Mouse (Mus musculus) heart, postnatal 10 days (tissue): ENCODE measurements around the gene Spint2. TPM values are rescaled to one million over a fixed set of nuclear protein-coding genes. Genes with fewer than 3 reads are reported as not detected.
A peak's percentile ranks its signal among the peaks of the same experiment; 100 is the strongest.

Experiments
- DNase-seq, 2 experiments: peaks; one replicate each; pipeline ENCODE4 v3.0.0; 2021
- intact Hi-C: fragments of 180-260 bp; cut with DNase I; formaldehyde crosslinking; loops from one replicate; pipeline ENCODE4 v1.15.1; 2025
- total RNA-seq, 2 experiments: library from RNA; stranded (reverse); gene quantifications; 2 replicates each; pipeline ENCODE4 v1.2.3; 2021

Spint2 gene
- total RNA-seq = 10 to 100 TPM; 53.3 to 62.7 TPM

DNA sequence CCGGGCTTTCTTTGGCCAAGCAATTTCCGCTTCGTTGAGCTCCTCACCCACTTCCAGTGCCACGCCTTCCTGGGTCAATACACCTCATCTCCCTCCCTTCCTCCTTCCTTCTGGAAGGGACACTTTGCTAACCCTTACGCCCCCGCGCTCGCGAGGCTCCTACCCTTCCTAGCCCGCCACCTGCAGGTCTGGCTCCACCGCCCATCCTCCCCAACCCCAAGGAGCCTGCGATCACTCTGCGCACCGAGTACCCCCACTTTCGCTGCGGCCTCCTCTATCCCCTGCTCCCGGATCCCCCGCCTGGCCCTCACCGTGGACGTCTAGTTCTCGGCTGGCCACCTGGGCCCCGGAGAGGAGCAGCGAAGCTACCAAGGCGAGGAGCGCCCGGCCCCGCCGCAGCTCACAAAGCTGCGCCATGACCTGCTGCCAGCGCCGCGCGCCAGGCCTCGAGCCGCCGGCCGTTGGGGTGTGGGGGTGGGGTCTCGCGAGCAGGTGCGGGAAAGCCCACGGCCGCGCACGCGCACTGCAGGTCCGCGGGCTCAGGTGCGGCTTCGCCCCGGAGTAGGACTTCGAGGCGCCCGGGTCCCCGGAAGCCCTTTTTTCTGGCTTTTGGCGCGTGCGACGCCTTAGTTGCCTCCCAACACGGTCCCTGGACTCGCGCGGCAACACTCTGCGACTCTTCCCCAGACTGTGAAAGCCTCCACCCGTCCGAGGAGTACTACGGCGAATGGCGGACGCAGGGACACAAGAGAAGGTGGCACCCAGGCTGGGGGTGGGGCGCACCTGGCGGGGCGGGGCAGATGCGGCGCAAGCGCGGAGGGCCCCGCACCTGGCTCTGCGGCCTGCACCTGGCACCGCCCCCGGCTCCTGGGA lies at the start of gene Spint2:
Gene Spint2 (minus strand): TSS at position 712 of the 873 bp plus-strand sequence.
- intact Hi-C loops = loop anchor here (5.0 kb wide), 1 partner anchor 34 kb away; the partner anchor contains the start of gene 2200002D01Rik
- DNase-seq = peak; percentile 64 to 69

DNA sequence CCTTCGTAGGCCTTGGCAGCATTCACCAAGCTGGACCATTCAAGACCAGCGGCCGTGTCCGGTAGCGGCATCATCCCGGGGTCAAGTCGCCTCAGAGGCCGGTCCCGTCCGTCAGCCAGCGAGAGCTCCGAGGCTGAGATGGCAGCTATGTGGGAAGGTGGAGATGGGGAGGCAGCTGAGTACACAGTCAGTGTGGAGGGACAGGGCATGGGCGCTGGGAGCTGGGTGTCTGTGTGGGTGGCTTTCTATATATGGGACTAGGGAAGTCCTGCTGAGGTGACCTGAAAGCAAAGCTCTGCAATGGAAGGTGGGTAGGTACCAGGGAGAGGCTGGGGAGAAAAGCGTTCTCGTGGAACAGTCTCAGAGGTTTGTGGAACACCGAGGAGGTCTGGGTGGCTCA lies 47.3 kb upstream of the Spint2 start:
- intact Hi-C loops = no loop called here
- DNase-seq = no peak

GRCm38 (mm10) chr7:29327087-29327486 lies 45.4 kb upstream of the Spint2 start:
- DNase-seq = no peak
- intact Hi-C loops = no loop called here

DNA sequence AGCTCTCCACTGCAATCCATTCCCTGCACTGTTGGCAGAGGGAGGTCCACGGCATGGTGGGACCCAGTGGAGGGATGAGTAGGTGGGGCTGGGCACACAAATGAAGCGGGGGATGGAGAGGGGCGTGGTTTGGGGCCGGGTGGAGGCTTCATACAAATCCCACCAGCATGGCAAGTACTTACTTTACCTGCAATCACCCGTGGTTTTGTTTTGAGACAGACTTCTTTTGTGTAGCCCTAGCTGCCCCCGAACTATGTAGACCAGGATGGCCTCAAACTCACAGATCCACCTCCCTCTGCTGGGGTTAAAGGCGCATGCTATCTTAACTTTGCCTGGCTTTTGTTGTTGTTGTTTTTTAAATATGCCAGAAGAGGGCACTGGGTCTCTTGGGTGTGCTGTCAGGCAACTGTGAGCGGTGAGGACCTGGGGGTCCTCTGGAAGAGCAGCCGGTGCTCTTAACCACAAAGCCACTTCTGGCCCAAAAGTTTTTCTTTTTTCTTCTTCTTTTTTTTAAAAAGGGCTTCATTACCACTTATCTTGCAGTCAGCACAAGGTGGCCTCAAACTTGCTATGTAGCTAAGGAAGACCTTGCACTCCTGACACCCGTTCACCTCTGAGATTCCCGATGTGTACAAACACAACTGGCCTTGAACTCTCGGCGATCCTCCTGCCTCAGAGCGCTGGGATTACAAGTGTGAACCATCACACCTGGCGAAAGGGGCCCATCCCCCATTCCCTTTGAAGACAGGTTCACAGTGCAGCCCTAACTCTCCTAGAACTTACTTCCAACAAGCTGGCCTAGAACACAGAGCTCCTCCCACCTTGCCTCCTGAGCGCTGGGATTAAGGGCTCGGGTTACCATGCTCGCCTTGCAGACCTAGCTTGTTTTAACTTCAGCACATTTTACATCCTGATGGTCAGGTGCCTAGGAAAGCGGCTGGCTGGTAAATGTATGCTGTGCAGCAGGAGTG lies 37.9 kb upstream of the Spint2 start:
- intact Hi-C loops = no loop called here

GRCm38 (mm10) chr7:29318115-29318911 lies 36.6 kb upstream of the Spint2 start:
- no peak for DNase-seq
- intact Hi-C loops = no loop called here

More for the DNA sequence above, 37.9 kb upstream of the Spint2 start:
- no peak for DNase-seq

DNA sequence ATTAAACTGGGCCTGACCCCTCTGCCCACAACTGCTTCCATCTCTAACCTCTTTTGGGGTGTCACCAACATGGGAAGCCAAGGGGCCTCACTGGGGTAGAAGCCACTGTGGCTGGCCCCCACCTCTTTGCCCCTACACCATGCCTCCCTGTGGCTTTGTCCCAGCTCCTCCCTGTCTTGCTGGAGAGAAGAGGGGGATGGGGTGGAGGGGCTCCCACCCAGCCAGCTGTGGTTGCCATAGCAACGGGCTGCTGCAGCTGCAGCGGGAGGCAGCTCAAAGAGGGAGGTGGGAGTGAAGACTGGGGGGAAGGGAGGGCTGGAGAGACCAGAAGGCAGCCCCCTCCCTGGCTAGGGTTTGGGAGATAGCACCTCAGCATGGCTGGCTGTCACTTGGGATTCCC lies 35.8 kb upstream of the Spint2 start:
- intact Hi-C loops = no loop called here
- DNase-seq = peak; percentile 47 to 55

DNA sequence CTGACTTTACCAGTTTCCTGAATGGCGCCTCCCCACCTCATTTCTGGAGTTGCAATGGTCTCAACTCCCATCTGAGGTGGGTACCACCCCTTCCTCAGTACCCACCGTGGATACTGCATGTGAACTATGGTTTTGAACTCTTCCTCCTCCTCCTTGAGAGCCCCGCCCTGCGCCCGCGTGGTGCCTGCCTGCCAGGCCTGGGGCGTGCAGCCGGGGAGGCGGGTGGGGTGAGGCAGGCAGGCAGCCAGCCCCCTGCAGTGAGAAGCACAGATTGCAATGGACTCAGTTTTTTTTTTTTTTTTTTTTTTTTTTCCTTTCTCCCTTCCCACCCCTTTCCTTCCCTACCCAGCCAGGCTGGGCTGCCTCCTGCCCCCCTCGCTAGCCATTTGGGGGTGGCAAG lies 35.3 kb upstream of the Spint2 start:
- intact Hi-C loops = no loop called here
- DNase-seq = no peak

- intact Hi-C loops = no loop called here
- DNase-seq = no peak
These were observed 34.5 kb upstream of the Spint2 start for GRCm38 (mm10) chr7:29316137-29316734.

DNA sequence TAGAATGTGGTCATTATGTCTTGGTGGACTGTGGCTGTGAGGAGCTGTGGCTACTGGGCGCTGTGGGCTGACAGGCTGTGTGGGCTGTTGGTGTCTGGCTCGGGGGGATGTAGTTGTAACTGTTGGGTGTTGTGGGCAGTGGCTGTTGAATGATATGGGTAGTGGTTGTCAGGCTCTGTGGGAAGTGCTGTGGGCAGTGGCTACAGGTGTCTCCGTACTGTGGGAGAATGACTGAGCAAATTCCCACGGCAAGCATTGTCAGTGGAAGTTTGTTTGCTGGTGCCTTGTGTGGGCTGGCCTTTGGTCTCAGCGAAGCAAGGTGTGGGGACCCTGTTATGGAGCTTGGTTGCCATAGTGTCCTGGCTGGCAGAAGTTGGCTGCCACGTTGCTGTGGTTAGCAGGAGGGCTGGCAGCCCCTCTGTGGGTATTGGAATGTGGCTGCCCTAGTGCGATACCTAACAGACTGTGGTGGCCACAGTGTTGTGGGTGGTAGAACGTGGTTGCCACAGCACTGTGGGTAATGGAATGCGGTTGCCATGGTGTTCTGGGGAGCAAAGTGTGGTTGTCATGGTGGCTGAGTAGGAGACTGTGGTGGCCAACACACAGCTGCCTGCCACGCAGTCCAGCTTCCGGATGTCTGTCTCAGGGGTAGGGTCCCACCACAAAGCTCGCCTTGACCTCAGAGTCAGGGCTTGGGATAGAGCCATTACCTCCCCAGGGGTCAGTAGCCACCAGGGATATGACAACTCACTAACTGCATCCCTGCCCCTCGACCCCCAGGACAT lies 33.3 kb upstream of the Spint2 start:
- intact Hi-C loops = loop anchor here (5.0 kb wide), 1 partner anchor 47 kb away; no protein-coding TSS in a partner anchor
- no peak for DNase-seq

DNA sequence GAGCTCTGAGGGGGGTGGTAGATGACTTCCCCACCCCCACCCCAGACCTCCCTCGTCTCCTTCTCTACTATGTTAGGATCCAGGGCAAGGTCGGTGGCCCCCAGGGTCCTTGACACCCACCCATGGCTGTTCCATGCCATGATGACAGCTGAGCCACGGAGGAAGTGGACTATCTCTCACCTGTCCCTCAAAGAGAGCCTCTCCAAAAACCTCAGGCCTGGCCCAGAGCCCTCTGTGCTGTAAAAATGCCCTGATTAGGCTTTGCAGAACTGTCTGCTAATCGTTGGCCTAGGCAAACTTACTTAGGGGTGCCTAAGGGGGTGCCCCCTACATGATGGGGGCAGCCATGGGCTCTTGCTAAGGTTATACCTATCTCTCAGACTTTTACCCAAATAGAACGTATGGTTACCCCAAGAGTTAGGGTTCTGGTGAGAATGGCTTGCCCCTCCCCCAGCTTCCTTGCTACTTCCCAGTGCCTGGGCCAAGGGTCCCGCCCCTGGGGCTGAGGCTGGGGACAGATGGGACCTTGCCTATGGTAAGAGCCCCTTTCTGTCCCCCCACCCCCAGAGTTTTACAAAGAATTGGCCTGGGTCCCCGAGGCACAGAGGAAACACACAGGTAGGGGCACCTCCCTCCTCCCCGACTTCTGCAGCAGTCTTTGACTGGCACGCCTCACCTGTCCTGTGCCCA lies 32.0 kb upstream of the Spint2 start:
- intact Hi-C loops = loop anchor here (5.0 kb wide), 1 partner anchor 49 kb away; no protein-coding TSS in a partner anchor
- DNase-seq = no peak

DNA sequence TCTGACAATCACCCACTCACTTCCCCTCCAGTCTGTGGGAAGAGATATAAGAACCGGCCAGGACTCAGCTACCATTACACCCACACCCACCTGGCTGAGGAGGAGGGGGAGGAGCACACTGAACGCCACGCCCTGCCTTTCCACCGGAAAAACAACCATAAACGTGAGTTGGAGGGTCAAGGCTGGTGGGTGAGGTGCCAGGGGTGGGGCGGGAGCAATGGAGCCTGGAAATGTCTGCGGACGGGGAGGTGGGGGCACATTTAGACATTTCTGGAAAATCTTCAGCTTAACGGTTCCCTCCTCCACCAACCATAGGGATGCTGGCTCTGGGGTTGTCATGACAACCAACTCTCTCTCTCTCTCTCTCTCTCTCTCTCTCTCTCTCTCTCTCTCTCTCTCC lies 31.3 kb upstream of the Spint2 start:
- intact Hi-C loops = loop anchor here (5.0 kb wide), 1 partner anchor 49 kb away; no protein-coding TSS in a partner anchor
- DNase-seq = no peak

GRCm38 (mm10) chr7:29309749-29310148 lies 28.0 kb upstream of the Spint2 start:
- intact Hi-C loops = loop anchor here (2.0 to 5.0 kb wide), 2 partner anchors 53 to 213 kb away; no protein-coding TSS in a partner anchor

GRCm38 (mm10) chr7:29309221-29309721 lies 27.6 kb upstream of the Spint2 start:
- DNase-seq = peak in 1 of 2 experiments; percentile 46
- intact Hi-C loops = loop anchor here (2.0 kb wide), 1 partner anchor 214 kb away; no protein-coding TSS in a partner anchor

More at GRCm38 (mm10) chr7:29309749-29310148, 28.0 kb upstream of the Spint2 start:
- DNase-seq = no peak

GRCm38 (mm10) chr7:29307350-29308104 lies 25.8 kb upstream of the Spint2 start:
- intact Hi-C loops = loop anchor here (2.0 kb wide), 1 partner anchor 215 kb away; no protein-coding TSS in a partner anchor
- peak; percentile 94 to 95 for DNase-seq

- DNase-seq = peak in 1 of 2 experiments; percentile 63
- intact Hi-C loops = no loop called here
These were observed 24.9 kb upstream of the Spint2 start for GRCm38 (mm10) chr7:29306619-29307018.

DNA sequence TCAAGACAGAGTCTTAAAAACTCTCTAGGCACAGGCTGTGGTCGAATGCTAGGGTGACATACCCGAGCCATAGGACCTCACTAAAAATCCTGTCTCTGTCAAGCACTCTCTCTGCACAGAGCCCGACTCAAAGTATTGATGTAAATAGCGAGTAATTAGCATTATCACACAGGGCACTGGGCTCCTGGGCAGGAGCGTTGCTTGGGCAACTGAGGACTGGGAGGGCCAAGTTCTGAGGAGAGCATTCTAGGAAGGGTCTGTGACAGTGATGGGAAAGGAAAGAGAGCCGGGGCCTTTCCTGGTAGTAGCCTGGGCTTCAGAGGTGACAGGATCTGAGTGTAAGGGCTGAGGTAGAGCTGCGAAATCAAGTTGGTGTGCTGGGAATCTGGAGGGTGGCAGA lies 24.4 kb upstream of the Spint2 start:
- intact Hi-C loops = no loop called here
- no peak for DNase-seq
